ENCODE assay signal across 9 mouse cellular contexts in genomic region chr7:47150420-47151061, GRCm38 (mm10). TPM values are rescaled to one million over a fixed set of nuclear protein-coding genes. Genes with fewer than 3 reads are reported as not detected.
DNase-seq lines count a peak whose midpoint lies in the region; ATAC-seq lines count a peak whose summit lies in the region.
"Had no signal": no experiment of that assay in that cellular context is flagged by ENCODE, and none has a peak within 500 bp of the region (broad histone marks: within the 10 kb centered on the region; RNA-seq: fewer than 3 reads in every experiment).

No protein-coding gene starts in this region.

- no peaks in the 10 kb centered on the region for H3K27me3 ChIP-seq in stomach, embryonic 15.5 days (replicated peaks)

- H3K4me3 ChIP-seq in stomach, embryonic 15.5 days (replicated peaks) = no peak overlapping the region

- 0 out of 2 replicates have a peak overlapping the region, but pooled peaks have one; percentile 29 for H3K4me2 ChIP-seq in stomach, embryonic 15.5 days

- H3K4me1 ChIP-seq in stomach, embryonic 15.5 days = no peaks in the 10 kb centered on the region

- peak; percentile 44 to 58 for DNase-seq in cerebellum, adult 18-20 months
- DNase-seq in ES-CJ7 (ENCODE audit: low read depth, low spot score) = peak; percentile 42
- peak; percentile 34 for DNase-seq in cerebellum, adult 9-11 months
- peak; percentile 35 to 61 for DNase-seq in kidney, postnatal 36 days

- no peak overlapping the region for H3K27ac ChIP-seq in stomach, embryonic 15.5 days

- no peak overlapping the region for H3K9ac ChIP-seq in stomach, embryonic 15.5 days

- ATAC-seq in cerebellum, adult (ENCODE audit: insufficient number of reproducible peaks, low FRiP score, low TSS enrichment) = no peak
- peak; percentile 52 for ATAC-seq in granulocyte monocyte progenitor cell, adult 5-6 weeks (replicated peaks; ENCODE audit: poor library complexity, severe bottlenecking)
- ATAC-seq in megakaryocyte progenitor cell, adult 5-6 weeks (replicated peaks; ENCODE audit: poor library complexity) = peak; percentile 66
- no peak for ATAC-seq in stomach, embryonic 15.5 days (ENCODE audit: insufficient read depth, low FRiP score, low read depth)

- 14% methylated on average over 11 of the region's 11 CpGs for WGBS in stomach, embryonic 15.5 days

- no peaks in the 10 kb centered on the region for H3K36me3 ChIP-seq in stomach, embryonic 15.5 days

- H3K9me3 ChIP-seq in stomach, embryonic 15.5 days = no peaks in the 10 kb centered on the region

RNA-seq across cellular contexts. Expression of gene Ptpn5, which starts 17.1 kb away (rescaled TPM):
- total RNA-seq in granulocyte monocyte progenitor cell, adult 5-6 weeks (2014; fragmentation: Nextera tagmentation) = not detected in 2 replicates
- not detected in 2 replicates for total RNA-seq in granulocyte monocyte progenitor cell, adult 5-6 weeks (2017)
- total RNA-seq in megakaryocyte progenitor cell, adult 5-6 weeks (2015) = not detected in 2 replicates
- total RNA-seq in megakaryocyte progenitor cell, adult 5-6 weeks (2017) = not detected in 2 replicates
- 1.3 and 1.5 TPM in 2 replicates for polyA plus RNA-seq in stomach, embryonic 15.5 days (2015; fragmentation: Nextera tagmentation; extraction: Ambion mirVana)

RNA-seq across cellular contexts. Expression of gene Mrgpra6, which starts 54.2 kb away (rescaled TPM):
- not detected in 2 replicates for total RNA-seq in granulocyte monocyte progenitor cell, adult 5-6 weeks (2014; fragmentation: Nextera tagmentation)
- total RNA-seq in granulocyte monocyte progenitor cell, adult 5-6 weeks (2017) = not detected in 2 replicates
- not detected in 2 replicates for total RNA-seq in megakaryocyte progenitor cell, adult 5-6 weeks (2015)
- not detected in 2 replicates for total RNA-seq in megakaryocyte progenitor cell, adult 5-6 weeks (2017)
- polyA plus RNA-seq in stomach, embryonic 15.5 days (2015; fragmentation: Nextera tagmentation; extraction: Ambion mirVana) = not detected in 2 replicates
- total RNA-seq: layer of hippocampus, adult 8-10 months had no signal

Comparison
In these comparisons a context has a peak if more than half of its experiments do, and no peak if none do; other contexts are left out.
1. ATAC-seq: peak in granulocyte monocyte progenitor cell, adult 5-6 weeks (single experiment) and megakaryocyte progenitor cell, adult 5-6 weeks (single experiment); none in cerebellum, adult (single experiment) and stomach, embryonic 15.5 days (single experiment).
2. Peak in every context shown above with its lines, with median percentiles within 50 percentile points of each other: DNase-seq.